16 mouse cellular contexts compared by ENCODE assay signal in genomic region chr5:72871114-72871513, GRCm38 (mm10). TPM values are rescaled to one million over a fixed set of nuclear protein-coding genes. Genes with fewer than 3 reads are reported as not detected.
DNase-seq lines count a peak whose midpoint lies in the region; ATAC-seq and TF ChIP-seq lines count a peak whose summit lies in the region.
"Had no signal": no experiment of that assay in that cellular context is flagged by ENCODE, and none has a peak within 500 bp of the region (broad histone marks: within the 10 kb centered on the region; RNA-seq: fewer than 3 reads in every experiment).

No protein-coding gene starts in this region.

- 78% methylated on average over 4 of the region's 4 CpGs for WGBS in intestine, postnatal 0 days
- WGBS in intestine, embryonic 16.5 days, result 74% methylated on average over 4 of the region's 4 CpGs
- WGBS in bone marrow, adult 2 months, result 79% methylated on average over 4 of the region's 4 CpGs

- peak; percentile 16 for DNase-seq in thymus, postnatal 0 days (ENCODE audit: low spot score)
- no peak for DNase-seq in thymus, postnatal 25 days
- no peak for DNase-seq in frontal cortex, postnatal 36 days (ENCODE audit: low spot score in 2 of 2)
- no peak for DNase-seq in cerebellum, adult 18-20 months
- DNase-seq: heart, adult 18-20 months; heart, postnatal 14 days; kidney, adult 18-20 months; midbrain, embryonic 14.5 days; right cerebral cortex, adult 18-20 months had no signal

- no peaks in the 10 kb centered on the region for H3K27me3 ChIP-seq in intestine, postnatal 0 days (replicated peaks; ENCODE audit: control insufficient read depth, insufficient read depth, low read length)
- H3K27me3 ChIP-seq in intestine, embryonic 16.5 days (replicated peaks; ENCODE audit: control insufficient read depth, insufficient read depth, low read length), result no peaks in the 10 kb centered on the region
- H3K27me3 ChIP-seq: stomach, embryonic 15.5 days had no signal

- H3K9me3 ChIP-seq in intestine, postnatal 0 days (ENCODE audit: control insufficient read depth), result 0 out of 2 replicates have a peak, but pooled peaks cover 4% of the 10 kb centered on the region
- H3K9me3 ChIP-seq in intestine, embryonic 16.5 days (ENCODE audit: control insufficient read depth, low read length), result no peaks in the 10 kb centered on the region
- H3K9me3 ChIP-seq: embryonic facial prominence, embryonic 15.5 days; limb, embryonic 10.5 days; neural tube, embryonic 13.5 days; stomach, embryonic 15.5 days had no signal

- no peak overlapping the region for H3K4me2 ChIP-seq in intestine, postnatal 0 days (replicated peaks; ENCODE audit: low read depth)
- H3K4me2 ChIP-seq in intestine, embryonic 16.5 days (ENCODE audit: low read depth, low read length), result no peak overlapping the region
- H3K4me2 ChIP-seq: embryonic facial prominence, embryonic 15.5 days; neural tube, embryonic 13.5 days; stomach, embryonic 15.5 days had no signal

- no peaks in the 10 kb centered on the region for H3K36me3 ChIP-seq in intestine, postnatal 0 days (ENCODE audit: control insufficient read depth, insufficient read depth)
- no peaks in the 10 kb centered on the region for H3K36me3 ChIP-seq in intestine, embryonic 16.5 days (ENCODE audit: control insufficient read depth, insufficient read depth, low read length)
- H3K36me3 ChIP-seq: embryonic facial prominence, embryonic 15.5 days; limb, embryonic 10.5 days; neural tube, embryonic 13.5 days; stomach, embryonic 15.5 days had no signal

- no peak for ATAC-seq in intestine, postnatal 0 days
- no peak for ATAC-seq in intestine, embryonic 16.5 days

- H3K4me3 ChIP-seq in intestine, postnatal 0 days (ENCODE audit: low read depth, low read length), result no peak overlapping the region
- H3K4me3 ChIP-seq in intestine, embryonic 16.5 days (ENCODE audit: low read length), result no peak overlapping the region
- no peak overlapping the region for H3K4me3 ChIP-seq in bone marrow, adult 2 months (replicated peaks; ENCODE audit: control insufficient read depth, low read depth, low read length)
- H3K4me3 ChIP-seq: embryonic facial prominence, embryonic 15.5 days; limb, embryonic 10.5 days; neural tube, embryonic 13.5 days; stomach, embryonic 15.5 days had no signal

- peaks cover 2% of the 10 kb centered on the region; the same call in 1 of the 2 replicates for H3K4me1 ChIP-seq in intestine, postnatal 0 days (replicated peaks; ENCODE audit: control insufficient read depth, insufficient read depth, low read length)
- peaks cover 9% of the 10 kb centered on the region for H3K4me1 ChIP-seq in intestine, embryonic 16.5 days (ENCODE audit: control insufficient read depth, insufficient read depth, low read length)
- peaks cover 3% of the 10 kb centered on the region for H3K4me1 ChIP-seq in bone marrow, adult 2 months (ENCODE audit: control insufficient read depth, insufficient read depth, low read length)

- H3K9ac ChIP-seq in intestine, postnatal 0 days (ENCODE audit: low read depth, low read length), result no peak overlapping the region
- no peak overlapping the region for H3K9ac ChIP-seq in intestine, embryonic 16.5 days (ENCODE audit: low read depth, low read length)
- H3K9ac ChIP-seq: embryonic facial prominence, embryonic 15.5 days; neural tube, embryonic 13.5 days; stomach, embryonic 15.5 days had no signal

- peak; percentile 57 for TF ChIP-seq CTCF in intestine, postnatal 0 days (IDR thresholded peaks at IDR 0.05; ENCODE audit: low read depth)
- TF ChIP-seq CTCF in bone marrow, adult 2 months (IDR thresholded peaks at IDR 0.05; ENCODE audit: control insufficient read depth, insufficient read depth, low read length), result peak; percentile 39

- H3K27ac ChIP-seq in intestine, postnatal 0 days (ENCODE audit: low read depth, low read length), result no peak overlapping the region
- H3K27ac ChIP-seq in intestine, embryonic 16.5 days (ENCODE audit: low read length), result no peak overlapping the region
- no peak overlapping the region for H3K27ac ChIP-seq in bone marrow, adult 2 months (ENCODE audit: control insufficient read depth, insufficient read depth, low read depth, low read length, poor library complexity)
- H3K27ac ChIP-seq: embryonic facial prominence, embryonic 15.5 days; limb, embryonic 10.5 days; neural tube, embryonic 13.5 days; stomach, embryonic 15.5 days had no signal

- no peak for TF ChIP-seq POLR2A in bone marrow, adult 2 months (IDR thresholded peaks at IDR 0.05; ENCODE audit: borderline replicate concordance, control insufficient read depth, low read depth, low read length)

RNA-seq across cellular contexts. Expression of gene Tec, which starts 2.8 kb away (rescaled TPM):
- polyA plus RNA-seq in intestine, postnatal 0 days (2015; fragmentation: Nextera tagmentation; extraction: Ambion mirVana), result 12.4 and 14.7 TPM in 2 replicates
- polyA plus RNA-seq in intestine, embryonic 16.5 days (2015; fragmentation: Nextera tagmentation; extraction: Ambion mirVana), result 14.9 and 15.0 TPM in 2 replicates
- polyA plus RNA-seq in thymus, postnatal 0 days (2015; fragmentation: Nextera tagmentation; extraction: Ambion mirVana), result 25.2 and 25.8 TPM in 2 replicates
- 16.8 and 39.4 TPM in 2 replicates for polyA plus RNA-seq in bone marrow, adult 2 months (2011; ENCODE audit: insufficient read depth, insufficient read length, low replicate concordance, missing spikeins)

RNA-seq across cellular contexts. Expression of gene Slain2, which starts 43.0 kb away (rescaled TPM):
- polyA plus RNA-seq in intestine, postnatal 0 days (2015; fragmentation: Nextera tagmentation; extraction: Ambion mirVana), result 9.6 and 10.1 TPM in 2 replicates
- polyA plus RNA-seq in intestine, embryonic 16.5 days (2015; fragmentation: Nextera tagmentation; extraction: Ambion mirVana), result 7.8 and 9.1 TPM in 2 replicates
- polyA plus RNA-seq in thymus, postnatal 0 days (2015; fragmentation: Nextera tagmentation; extraction: Ambion mirVana), result 10.8 and 11.8 TPM in 2 replicates
- polyA plus RNA-seq in bone marrow, adult 2 months (2011; ENCODE audit: insufficient read depth, insufficient read length, low replicate concordance, missing spikeins), result 9.3 and 18.4 TPM in 2 replicates
